14 mouse cellular contexts compared by ENCODE assay signal in genomic region chr14:77377873-77378272, GRCm38 (mm10).
DNase-seq lines count a peak whose midpoint lies in the region; ATAC-seq and TF ChIP-seq lines count a peak whose summit lies in the region.
"Had no signal": no experiment of that assay in that cellular context is flagged by ENCODE, and none has a peak within 500 bp of the region (broad histone marks: within the 10 kb centered on the region; RNA-seq: fewer than 3 reads in every experiment).

No protein-coding gene starts in this region.

- DNase-seq in layer of hippocampus, adult 2 months (ENCODE audit: low spot score in 2 of 2) = no peak
- DNase-seq in layer of hippocampus, adult 11-12 months (ENCODE audit: low spot score) = no peak
- peak; percentile 65 for DNase-seq in hindbrain, embryonic 11.5 days (ENCODE audit: low spot score)
- no peak for DNase-seq in midbrain, embryonic 11.5 days (ENCODE audit: low spot score, missing footprints)
- no peak for DNase-seq in left cerebral cortex, postnatal 36 days (ENCODE audit: low spot score in 2 of 2)
- DNase-seq in liver = no peak
- no peak for DNase-seq in urinary bladder, postnatal 10 days (ENCODE audit: low spot score)
- DNase-seq in thymus, postnatal 25 days = no peak
- DNase-seq: B cell, adult 2 months; cerebellum, adult 11-12 months; liver, embryonic 13.5 days; lung, postnatal 10 days had no signal

- ATAC-seq in hindbrain, embryonic 11.5 days (ENCODE audit: low FRiP score) = peak; percentile 83
- peak; percentile 77 for ATAC-seq in midbrain, embryonic 11.5 days (ENCODE audit: low FRiP score)
- ATAC-seq: intestine, embryonic 15.5 days had no signal

- no peak for TF ChIP-seq CTCF in layer of hippocampus, adult 2 months (conservative IDR thresholded peaks at IDR 0.05)

- H3K27ac ChIP-seq in layer of hippocampus, adult 2 months = peak overlapping the region; percentile 34; the same call in 1 of the 2 replicates
- peak overlapping the region; percentile 63 for H3K27ac ChIP-seq in hindbrain, embryonic 11.5 days (ENCODE audit: low read depth, low read length)
- peak overlapping the region; percentile 54 for H3K27ac ChIP-seq in midbrain, embryonic 11.5 days (ENCODE audit: low read depth, low read length)
- H3K27ac ChIP-seq: embryonic facial prominence, embryonic 13.5 days; intestine, embryonic 15.5 days; liver, embryonic 13.5 days had no signal

- peak overlapping the region; percentile 6; the same call in 1 of the 2 replicates for H3K4me3 ChIP-seq in layer of hippocampus, adult 2 months
- no peak overlapping the region for H3K4me3 ChIP-seq in hindbrain, embryonic 11.5 days (ENCODE audit: low read depth, low read length)
- no peak overlapping the region for H3K4me3 ChIP-seq in midbrain, embryonic 11.5 days (ENCODE audit: low read depth, low read length)
- H3K4me3 ChIP-seq: embryonic facial prominence, embryonic 13.5 days; intestine, embryonic 15.5 days; liver, embryonic 13.5 days had no signal

- 26% methylated on average over 5 of the region's 5 CpGs for WGBS in hindbrain, embryonic 11.5 days
- 21% methylated on average over 5 of the region's 5 CpGs for WGBS in midbrain, embryonic 11.5 days

- H3K36me3 ChIP-seq in hindbrain, embryonic 11.5 days (ENCODE audit: control insufficient read depth, insufficient read depth, low read length) = no peaks in the 10 kb centered on the region
- no peaks in the 10 kb centered on the region for H3K36me3 ChIP-seq in midbrain, embryonic 11.5 days (ENCODE audit: control insufficient read depth, insufficient read depth, low read length)
- H3K36me3 ChIP-seq: embryonic facial prominence, embryonic 13.5 days; intestine, embryonic 15.5 days; liver, embryonic 13.5 days had no signal

- H3K4me2 ChIP-seq in hindbrain, embryonic 11.5 days (replicated peaks; ENCODE audit: low read depth, low read length) = no peak overlapping the region
- H3K4me2 ChIP-seq in midbrain, embryonic 11.5 days = 0 out of 2 replicates have a peak overlapping the region, but pooled peaks have one; percentile 15
- H3K4me2 ChIP-seq: embryonic facial prominence, embryonic 13.5 days; intestine, embryonic 15.5 days; liver, embryonic 13.5 days had no signal

- intact Hi-C loops in left cerebral cortex, postnatal 36 days (cut with DNase I) = no loop called here

- no peaks in the 10 kb centered on the region for H3K27me3 ChIP-seq in hindbrain, embryonic 11.5 days (ENCODE audit: control insufficient read depth, insufficient read depth, low read length)
- no peaks in the 10 kb centered on the region for H3K27me3 ChIP-seq in midbrain, embryonic 11.5 days (ENCODE audit: control insufficient read depth, insufficient read depth, low read length)
- H3K27me3 ChIP-seq: embryonic facial prominence, embryonic 13.5 days; intestine, embryonic 15.5 days; liver, embryonic 13.5 days had no signal

- no peak overlapping the region for H3K9ac ChIP-seq in hindbrain, embryonic 11.5 days (ENCODE audit: low read depth, low read length)
- H3K9ac ChIP-seq in midbrain, embryonic 11.5 days (ENCODE audit: low read length) = peak overlapping the region; percentile 30; the same call in 1 of the 2 replicates
- H3K9ac ChIP-seq: embryonic facial prominence, embryonic 13.5 days; intestine, embryonic 15.5 days; liver, embryonic 13.5 days had no signal

- no peaks in the 10 kb centered on the region for H3K9me3 ChIP-seq in hindbrain, embryonic 11.5 days (ENCODE audit: control insufficient read depth, low read length)
- H3K9me3 ChIP-seq in midbrain, embryonic 11.5 days (ENCODE audit: control insufficient read depth, low read length) = no peaks in the 10 kb centered on the region
- H3K9me3 ChIP-seq: embryonic facial prominence, embryonic 13.5 days; intestine, embryonic 15.5 days; liver, embryonic 13.5 days had no signal

- H3K4me1 ChIP-seq in hindbrain, embryonic 11.5 days (replicated peaks; ENCODE audit: control insufficient read depth, insufficient read depth, low read length) = peaks cover 2% of the 10 kb centered on the region; the same call in 1 of the 2 replicates
- peaks cover 30% of the 10 kb centered on the region for H3K4me1 ChIP-seq in midbrain, embryonic 11.5 days (ENCODE audit: control insufficient read depth, insufficient read depth, low read length)
- H3K4me1 ChIP-seq: intestine, embryonic 15.5 days had no signal
